In the genomic region with DNA sequence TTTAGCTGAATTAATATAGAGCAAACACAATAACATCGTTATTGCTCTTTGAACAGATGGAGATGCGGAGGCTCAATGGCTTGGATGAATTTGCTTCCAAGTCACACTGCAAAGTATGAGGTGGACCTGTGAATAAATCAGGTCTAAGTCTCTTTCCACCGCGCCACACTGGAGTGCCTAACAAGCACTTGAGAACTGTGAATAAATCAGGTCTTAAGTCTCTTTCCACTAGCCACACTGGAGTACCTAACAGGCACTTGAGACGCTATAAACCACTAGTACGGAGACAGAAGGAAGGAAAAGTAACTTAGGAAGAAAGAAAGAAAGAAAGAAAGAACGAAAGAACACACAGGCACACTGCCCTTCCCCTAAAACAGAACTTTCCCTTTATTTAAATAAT, we compare ENCODE assay signal across 8 mouse cellular contexts. TPM values are rescaled to one million over a fixed set of nuclear protein-coding genes. Genes with fewer than 3 reads are reported as not detected.
DNase-seq lines count a peak whose midpoint lies in the region; ATAC-seq and TF ChIP-seq lines count a peak whose summit lies in the region.

No protein-coding gene starts in this region.

- H3K4me2 ChIP-seq in liver, embryonic 12.5 days: peak overlapping the region; percentile 87
- peak overlapping the region; percentile 67 for H3K4me2 ChIP-seq in neural tube, embryonic 15.5 days

- H3K4me1 ChIP-seq in embryonic fibroblast, embryonic 13.5 days (ENCODE audit: control insufficient read depth, insufficient read depth, low read length): no peaks in the 10 kb centered on the region; the same call in 1 of the 2 replicates
- H3K4me1 ChIP-seq in liver, embryonic 12.5 days: peaks cover 65% of the 10 kb centered on the region
- peaks cover 19% of the 10 kb centered on the region for H3K4me1 ChIP-seq in neural tube, embryonic 15.5 days

- no peaks in the 10 kb centered on the region for H3K36me3 ChIP-seq in liver, embryonic 12.5 days
- H3K36me3 ChIP-seq in neural tube, embryonic 15.5 days: no peaks in the 10 kb centered on the region

- TF ChIP-seq CTCF in layer of hippocampus, adult 2 months (conservative IDR thresholded peaks at IDR 0.05): no peak
- no peak for TF ChIP-seq CTCF in embryonic fibroblast, embryonic 13.5 days (IDR thresholded peaks at IDR 0.05; ENCODE audit: borderline replicate concordance, insufficient read depth, low read length)

- H3K4me3 ChIP-seq in layer of hippocampus, adult 2 months: peak overlapping the region; percentile 90
- peak overlapping the region; percentile 71 for H3K4me3 ChIP-seq in embryonic fibroblast, embryonic 13.5 days (ENCODE audit: insufficient read depth, low read length)
- H3K4me3 ChIP-seq in liver, embryonic 12.5 days: peak overlapping the region; percentile 98
- peak overlapping the region; percentile 80 for H3K4me3 ChIP-seq in neural tube, embryonic 15.5 days (replicated peaks)

- H3K9me3 ChIP-seq in liver, embryonic 12.5 days (replicated peaks): no peaks in the 10 kb centered on the region
- H3K9me3 ChIP-seq in neural tube, embryonic 15.5 days (replicated peaks): no peaks in the 10 kb centered on the region

- peak overlapping the region; percentile 99 for H3K9ac ChIP-seq in liver, embryonic 12.5 days
- H3K9ac ChIP-seq in neural tube, embryonic 15.5 days (replicated peaks): peak overlapping the region; percentile 78

- no peak for TF ChIP-seq POLR2A in embryonic fibroblast, embryonic 13.5 days (IDR thresholded peaks at IDR 0.05; ENCODE audit: low read depth, low read length)

- H3K27ac ChIP-seq in layer of hippocampus, adult 2 months: peak overlapping the region; percentile 53; the same call in 1 of the 2 replicates
- no peak overlapping the region for H3K27ac ChIP-seq in embryonic fibroblast, embryonic 13.5 days (ENCODE audit: insufficient read depth, low read length)
- H3K27ac ChIP-seq in liver, embryonic 12.5 days: peak overlapping the region; percentile 96
- H3K27ac ChIP-seq in neural tube, embryonic 15.5 days (replicated peaks): 0 out of 2 replicates have a peak overlapping the region, but pooled peaks have one; percentile 96

- no peak for DNase-seq in layer of hippocampus, adult 2 months (ENCODE audit: low spot score in 2 of 2)
- no peak for DNase-seq in layer of hippocampus, postnatal 36 days
- DNase-seq in urinary bladder, postnatal 25 days (ENCODE audit: low spot score): no peak
- no peak for DNase-seq in thymus, postnatal 0 days (ENCODE audit: low spot score)
- no peak for DNase-seq in ovary, postnatal 36 days (ENCODE audit: low spot score)

- WGBS in liver, embryonic 12.5 days (ENCODE audit: insufficient replicate concordance): 20% methylated on average over 7 of the region's 7 CpGs
- WGBS in neural tube, embryonic 15.5 days: 10% methylated on average over 7 of the region's 7 CpGs

- ATAC-seq in liver, embryonic 12.5 days: no peak
- ATAC-seq in neural tube, embryonic 15.5 days (ENCODE audit: low FRiP score): no peak

- no peaks in the 10 kb centered on the region for H3K27me3 ChIP-seq in liver, embryonic 12.5 days (replicated peaks)
- no peaks in the 10 kb centered on the region for H3K27me3 ChIP-seq in neural tube, embryonic 15.5 days (replicated peaks)

RNA-seq across cellular contexts. Expression of a gene that starts 1.3 kb away (rescaled TPM):
- 100 to 1,000 TPM in 1 of 2 experiments, 10 to 100 TPM in 1; 94.4 to 105 TPM for total RNA-seq in layer of hippocampus, adult 2 months (2021)
- 10 to 100 TPM; 98.9 to 99.7 TPM for total RNA-seq in layer of hippocampus, postnatal 36 days (2021)
- polyA plus RNA-seq in embryonic fibroblast, embryonic 13.5 days (2011; ENCODE audit: insufficient read length, low read depth, missing spikeins): 106 and 112 TPM in 2 replicates
- polyA plus RNA-seq in liver, embryonic 12.5 days (2016; fragmentation: Nextera tagmentation; extraction: Ambion mirVana): 114 and 115 TPM in 2 replicates
- 68.7 and 71.2 TPM in 2 replicates for polyA plus RNA-seq in neural tube, embryonic 15.5 days (2015; fragmentation: Nextera tagmentation; extraction: Ambion mirVana)
- polyA plus RNA-seq in thymus, postnatal 0 days (2015; fragmentation: Nextera tagmentation; extraction: Ambion mirVana): 91.1 and 94.2 TPM in 2 replicates
